Mouse (Mus musculus) urinary bladder, adult 2 months (tissue): ENCODE measurements around the gene Rab5b. TPM values are rescaled to one million over a fixed set of nuclear protein-coding genes. Genes with fewer than 3 reads are reported as not detected.

Experiments
- DNase-seq: peaks from one replicate; pipeline ENCODE4 v3.0.0; 2022; ENCODE audit warnings: low spot score
- polyA plus RNA-seq: library from polyadenylated mRNA; depleted of rRNA; stranded (reverse); fragments of >200 nt; gene quantifications from 2 replicates; pipeline ENCODE4 v1.2.3, GENCODE M21; 2012

Rab5b gene
- polyA plus RNA-seq, 1 experiment: 101 TPM

DNA sequence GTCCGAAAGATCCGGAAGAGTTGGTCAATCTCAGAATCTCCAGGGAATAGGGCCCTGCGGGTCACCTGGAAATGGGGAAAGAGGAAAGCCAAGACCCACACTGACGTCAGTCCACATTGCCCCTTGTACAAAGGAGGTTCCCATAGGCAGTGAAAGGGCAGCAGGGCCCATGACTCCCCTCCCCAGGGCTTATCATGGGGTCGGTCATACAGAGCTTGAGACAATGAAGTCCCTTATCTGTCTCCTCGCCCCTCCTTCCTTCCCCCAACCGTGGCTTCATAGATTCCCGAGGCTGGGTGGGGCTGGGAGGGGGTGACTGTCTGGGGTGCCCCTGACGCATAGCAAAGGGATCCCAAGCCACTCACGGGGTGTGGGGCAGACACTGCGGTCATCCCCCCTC is 3.5 kb upstream of the Rab5b start:
- no peak for DNase-seq

GRCm38 (mm10) chr10:128699006-128699405 is 2.9 kb upstream of the Rab5b start:
- no peak for DNase-seq

DNA sequence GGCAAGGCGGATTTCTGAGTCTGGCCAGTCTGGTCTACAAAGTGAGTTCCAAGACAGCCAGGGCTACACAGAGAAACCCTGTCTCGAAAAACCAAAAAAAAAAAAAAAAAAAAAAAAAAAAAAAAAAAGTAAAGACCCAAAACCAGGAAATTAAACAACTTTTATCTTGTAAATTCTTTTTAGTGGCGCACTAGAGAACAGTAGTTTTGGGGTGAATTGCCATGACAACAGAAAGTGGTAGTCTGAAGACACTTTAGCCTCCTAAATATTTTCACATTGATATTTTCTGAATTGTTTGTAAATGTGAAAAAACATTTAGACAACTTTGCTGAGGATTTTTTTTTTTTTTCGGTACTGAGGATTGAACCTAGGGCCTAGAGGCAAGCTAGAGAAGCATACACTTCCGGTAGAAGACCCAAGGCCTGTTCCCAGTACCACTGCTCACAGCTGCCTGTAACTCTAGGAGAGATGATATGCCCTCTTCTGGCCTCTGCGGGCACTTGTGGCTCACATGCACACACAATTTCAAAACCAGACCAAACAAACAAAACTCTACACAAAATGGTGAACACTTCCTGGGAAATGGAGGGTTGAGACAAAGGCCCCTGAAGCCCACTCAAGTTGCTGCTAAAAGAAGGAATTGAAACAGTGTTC is 1.1 kb upstream of the Rab5b start:
- DNase-seq: no peak

GRCm38 (mm10) chr10:128695411-128695991 is 563 bp downstream of the Rab5b start:
- no peak for DNase-seq

GRCm38 (mm10) chr10:128674469-128675008 is 21.5 kb downstream of the Rab5b start:
- DNase-seq: no peak

- DNase-seq: peak; percentile 80
These were observed 22.1 kb downstream of the Rab5b start, which contains the start of gene Suox for GRCm38 (mm10) chr10:128673763-128674468. TSS of gene Suox (minus strand) at chr10:128674073.

DNA sequence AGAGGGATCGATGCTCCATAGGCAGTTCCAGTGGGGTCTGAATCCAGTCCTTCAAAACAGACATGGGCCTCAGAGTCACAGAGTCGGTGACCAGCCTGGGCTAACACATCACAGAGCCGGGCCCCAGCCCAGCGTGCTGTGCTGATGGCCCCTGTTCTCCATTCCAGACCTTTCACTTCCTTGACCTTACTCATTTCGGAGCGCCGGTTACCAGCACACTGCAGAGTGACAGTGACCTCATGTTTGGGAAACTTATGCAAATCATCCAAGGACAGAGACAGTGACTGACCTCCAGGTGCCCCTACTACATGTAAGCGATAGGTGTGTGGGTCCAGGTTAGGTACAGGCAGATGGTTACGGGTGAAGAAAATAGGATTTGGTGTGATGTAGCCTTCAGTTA is 24.9 kb downstream of the Rab5b start:
- DNase-seq: no peak

DNA sequence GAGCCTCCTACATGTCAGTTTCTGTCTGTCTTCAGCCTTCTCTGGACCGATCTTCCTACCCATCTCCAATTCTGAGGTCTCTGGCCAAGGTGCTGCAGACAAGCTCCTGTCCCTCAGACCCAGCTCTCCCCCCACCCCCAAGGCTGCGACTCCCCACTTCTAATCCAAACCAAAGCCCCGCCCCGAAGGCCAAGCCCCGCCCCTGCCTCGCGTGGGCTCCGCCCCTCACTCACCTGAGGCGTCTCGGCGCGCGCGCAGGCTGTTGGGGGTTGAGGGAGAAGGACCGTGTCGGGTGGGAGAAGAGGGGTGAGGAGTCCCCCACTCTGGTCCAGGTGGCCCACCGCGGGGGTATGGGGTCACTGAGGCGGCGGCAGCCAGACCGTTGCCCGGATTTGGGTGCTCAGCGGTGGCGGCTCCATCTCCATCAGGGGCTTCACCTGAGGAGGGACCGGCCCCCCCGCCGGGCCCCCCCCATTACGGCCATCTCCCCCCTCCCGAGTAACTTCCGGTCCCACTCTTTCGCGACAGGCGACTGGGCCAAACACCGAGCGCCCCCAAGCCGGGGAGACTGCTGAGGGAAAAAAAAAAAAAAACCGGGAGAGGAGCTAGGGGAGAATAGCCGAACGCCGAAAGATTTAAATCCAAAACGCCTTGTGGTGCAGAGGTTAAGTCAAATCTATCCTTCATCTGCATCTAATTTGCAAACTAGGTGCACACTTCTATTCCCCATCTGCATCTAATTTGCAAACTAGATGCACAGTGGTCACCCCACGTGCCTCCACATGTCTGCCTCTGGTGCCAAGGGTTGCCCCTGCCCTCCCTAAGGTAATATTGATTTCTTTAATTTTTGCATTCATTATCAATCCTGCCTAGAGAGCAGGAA is 27.0 kb downstream of the Rab5b start:
- DNase-seq: peak; percentile 42

- DNase-seq: no peak
These were observed 30.3 kb downstream of the Rab5b start for GRCm38 (mm10) chr10:128665806-128666205.

- DNase-seq: no peak
These were observed 30.8 kb downstream of the Rab5b start for GRCm38 (mm10) chr10:128665307-128665706.

DNA sequence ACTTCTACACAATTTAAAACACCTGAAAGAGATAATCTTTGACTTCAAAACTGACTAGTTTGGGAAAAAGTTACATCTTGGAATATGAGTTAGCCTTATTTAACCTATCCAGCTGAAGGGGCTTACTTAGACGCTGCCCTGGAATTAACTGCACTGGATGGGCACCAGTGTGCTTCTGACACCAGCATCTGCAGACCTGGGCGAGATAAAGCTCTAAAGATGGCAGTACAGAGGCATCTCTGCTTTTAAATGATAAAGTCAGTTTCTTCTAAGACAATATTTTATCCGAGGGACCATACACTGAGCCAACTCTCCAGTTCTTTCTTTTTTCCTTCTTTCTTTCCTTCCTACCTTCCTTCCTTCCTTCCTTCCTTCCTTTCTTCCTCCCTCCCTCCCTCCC is 31.3 kb downstream of the Rab5b start:
- no peak for DNase-seq

DNA sequence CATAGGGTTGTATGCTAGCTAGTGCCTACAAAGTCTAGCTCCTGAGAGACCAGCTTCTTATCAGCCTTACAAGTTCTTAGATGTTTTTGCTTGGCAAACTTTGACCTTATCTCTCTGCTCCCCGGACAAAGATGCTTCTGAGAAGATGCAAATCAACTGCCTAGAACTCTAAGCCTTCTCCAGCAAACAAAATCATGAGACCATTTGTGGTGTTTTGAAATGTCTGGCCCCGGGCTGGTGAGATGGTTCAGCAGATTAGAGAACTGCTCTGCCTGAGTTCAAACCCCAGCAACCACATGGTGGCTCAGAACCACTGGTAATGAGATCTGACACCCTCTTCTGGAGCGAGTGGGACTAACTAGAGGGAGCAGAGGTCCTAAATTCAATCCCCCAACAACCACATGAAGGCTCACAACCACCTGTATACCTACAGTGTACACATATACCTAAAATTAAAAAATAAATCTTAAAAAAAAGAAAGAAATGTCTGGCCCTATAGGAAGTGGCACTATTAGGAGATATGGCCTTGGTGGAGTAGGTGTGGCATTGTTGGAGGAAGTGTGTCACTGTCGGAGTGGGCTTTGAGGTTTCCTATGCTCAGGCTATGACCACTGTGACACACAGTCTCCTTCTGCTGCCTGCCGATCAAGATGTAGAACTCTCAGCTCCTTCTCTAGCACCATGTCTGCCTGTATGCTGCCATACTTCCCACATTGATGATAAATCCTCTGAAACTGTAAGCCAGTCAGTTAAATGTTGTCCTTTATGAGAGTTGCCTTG is 32.4 kb downstream of the Rab5b start:
- no peak for DNase-seq

DNA sequence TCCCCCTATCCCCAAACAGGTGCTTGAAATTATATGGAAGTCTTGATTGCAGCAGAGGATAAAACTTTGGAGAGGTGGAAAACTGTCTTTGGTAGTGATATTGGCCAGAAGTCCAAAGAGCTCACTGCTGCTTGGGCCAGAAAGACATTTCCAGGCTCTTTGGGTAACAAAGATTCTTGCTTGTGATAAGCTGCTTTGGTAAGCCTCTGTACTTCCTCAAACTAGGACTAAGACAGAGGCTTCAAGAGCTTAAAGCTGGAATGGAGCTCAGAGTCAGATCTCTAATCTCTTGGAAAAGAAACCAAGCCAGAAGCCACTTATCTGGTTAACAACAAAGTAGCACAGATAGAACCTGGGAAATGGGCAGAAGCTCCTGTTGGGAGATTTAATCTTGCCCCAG is 33.6 kb downstream of the Rab5b start:
- no peak for DNase-seq

GRCm38 (mm10) chr10:128659490-128659889 is 36.6 kb downstream of the Rab5b start:
- no peak for DNase-seq

GRCm38 (mm10) chr10:128657844-128658243 is 38.2 kb downstream of the Rab5b start:
- DNase-seq: no peak

DNA sequence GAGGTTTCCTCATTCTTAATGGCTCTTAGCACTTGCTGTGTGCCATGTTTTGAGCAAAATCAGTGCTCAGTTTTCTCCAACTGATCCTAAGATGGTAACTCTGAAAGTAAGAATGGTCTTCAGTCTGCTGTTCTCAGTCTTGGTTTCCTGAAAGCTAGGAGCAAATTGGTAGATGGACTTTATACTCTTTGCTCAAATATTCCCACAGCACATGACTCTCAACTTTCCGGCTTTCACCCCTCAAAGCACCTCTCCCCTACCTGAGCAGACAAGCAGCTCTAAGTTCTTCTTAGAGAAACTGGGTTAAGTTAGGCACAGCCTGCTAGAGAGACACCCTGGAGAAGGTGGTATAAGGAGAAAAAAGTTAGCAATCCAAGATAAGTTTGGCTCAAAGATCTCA is 39.3 kb downstream of the Rab5b start:
- DNase-seq: no peak

- DNase-seq: no peak
These were observed 40.8 kb downstream of the Rab5b start for GRCm38 (mm10) chr10:128655254-128655653.

- DNase-seq: no peak
These were observed 42.2 kb downstream of the Rab5b start for GRCm38 (mm10) chr10:128653866-128654265.

DNA sequence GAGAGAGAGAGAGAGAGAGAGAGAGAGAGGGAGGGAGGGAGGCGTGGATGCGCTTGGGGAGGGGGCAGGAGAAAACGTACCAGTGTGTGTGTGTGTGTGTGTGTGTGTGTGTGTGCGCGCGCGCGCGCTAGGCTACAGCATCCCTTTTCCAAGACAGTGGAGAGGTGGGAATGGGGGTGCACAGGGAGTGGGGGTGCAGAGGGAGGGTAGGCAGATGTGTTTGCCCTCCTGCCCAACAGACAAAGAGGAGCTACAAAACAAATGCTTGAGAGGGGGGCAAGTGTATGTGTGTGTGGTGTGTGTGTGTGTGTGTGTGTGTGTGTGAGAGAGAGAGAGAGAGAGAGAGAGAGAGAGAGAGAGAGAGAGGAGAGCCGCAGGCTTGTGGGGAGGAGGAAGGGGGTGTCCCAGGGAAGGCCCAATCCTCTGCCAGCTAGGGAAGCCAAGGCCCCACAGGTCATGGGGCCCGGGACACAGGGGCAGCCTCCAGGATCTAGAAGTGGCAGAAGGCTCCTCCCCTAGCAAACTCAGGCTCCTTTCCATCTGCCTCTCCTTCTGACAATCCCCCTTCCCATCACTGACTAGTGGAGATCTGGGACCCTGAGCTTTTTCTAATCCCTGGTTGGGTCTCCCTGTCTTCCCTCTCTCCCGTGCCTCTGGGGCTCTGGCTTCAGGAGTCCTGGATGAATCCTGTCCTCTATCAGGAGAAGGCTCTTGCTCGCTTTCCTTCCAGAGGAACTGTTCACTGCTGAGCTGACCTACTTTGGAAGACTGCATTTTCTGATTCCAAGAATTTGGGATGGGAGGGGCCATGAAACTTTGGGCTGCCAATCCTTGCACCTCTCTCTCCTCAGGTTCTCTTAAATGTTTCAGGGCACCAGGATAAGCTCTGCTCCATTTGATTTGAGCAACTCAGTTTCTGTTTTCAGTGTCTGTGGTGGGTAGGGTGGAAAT is 49.6 kb downstream of the Rab5b start:
- DNase-seq: no peak
